In genomic region chr9:41079428-41080155, GRCm38 (mm10) we compare ENCODE assay signal across 11 mouse cellular contexts.
A peak's percentile ranks its signal among the peaks of the same experiment; 100 is the strongest.
DNase-seq lines count a peak whose midpoint lies in the region; ATAC-seq and TF ChIP-seq lines count a peak whose summit lies in the region.
"Had no signal": no experiment of that assay in that cellular context is flagged by ENCODE, and none has a peak within 500 bp of the region (broad histone marks: within the 10 kb centered on the region; RNA-seq: fewer than 3 reads in every experiment).

No protein-coding gene starts in this region.

- 61% methylated on average over 14 of the region's 14 CpGs for WGBS in cerebellum, adult 2 months
- 76% methylated on average over 14 of the region's 14 CpGs for WGBS in midbrain, embryonic 10.5 days
- WGBS in midbrain, embryonic 13.5 days: 66% methylated on average over 14 of the region's 14 CpGs
- 68% methylated on average over 14 of the region's 14 CpGs for WGBS in kidney, embryonic 16.5 days

- TF ChIP-seq POLR2A in cerebellum, adult 2 months (IDR thresholded peaks at IDR 0.05; ENCODE audit: borderline replicate concordance, insufficient read depth, low read length): no peak

- peaks cover 58% of the 10 kb centered on the region for H3K4me1 ChIP-seq in cerebellum, adult 2 months (ENCODE audit: control insufficient read depth, insufficient read depth, low read length)
- H3K4me1 ChIP-seq in midbrain, embryonic 10.5 days: peaks cover 42% of the 10 kb centered on the region
- H3K4me1 ChIP-seq in midbrain, embryonic 13.5 days (replicated peaks): peaks cover 36% of the 10 kb centered on the region
- peaks cover 90% of the 10 kb centered on the region for H3K4me1 ChIP-seq in erythroblast, embryonic 14.5 days (ENCODE audit: control insufficient read depth)
- peaks cover 14% of the 10 kb centered on the region for H3K4me1 ChIP-seq in kidney, embryonic 16.5 days (ENCODE audit: insufficient read depth, low read length)

- H3K4me2 ChIP-seq in midbrain, embryonic 13.5 days (replicated peaks): no peak overlapping the region
- H3K4me2 ChIP-seq in kidney, embryonic 16.5 days (replicated peaks; ENCODE audit: low read depth, low read length): no peak overlapping the region

- ATAC-seq in cerebellum, adult (ENCODE audit: insufficient number of reproducible peaks, low FRiP score, low TSS enrichment): no peak
- ATAC-seq in midbrain, embryonic 13.5 days: no peak
- ATAC-seq in megakaryocyte-erythroid progenitor cell, adult 5-6 weeks (replicated peaks; ENCODE audit: low FRiP score, low TSS enrichment, poor library complexity, severe bottlenecking): peak; percentile 81
- no peak for ATAC-seq in kidney, embryonic 16.5 days (ENCODE audit: low FRiP score, low TSS enrichment)
- ATAC-seq: lung, postnatal 0 days had no signal

- no peaks in the 10 kb centered on the region for H3K36me3 ChIP-seq in midbrain, embryonic 10.5 days
- no peaks in the 10 kb centered on the region for H3K36me3 ChIP-seq in midbrain, embryonic 13.5 days
- H3K36me3 ChIP-seq in erythroblast, embryonic 14.5 days (ENCODE audit: control insufficient read depth): no peaks in the 10 kb centered on the region
- H3K36me3 ChIP-seq in kidney, embryonic 16.5 days (ENCODE audit: insufficient read depth, low read length): no peaks in the 10 kb centered on the region

- peak in 1 of 2 experiments; percentile 39 for DNase-seq in cerebellum, adult 2 months
- DNase-seq in midbrain, embryonic 10.5 days (ENCODE audit: low spot score): no peak
- no peak for DNase-seq in ovary, postnatal 10 days (ENCODE audit: low spot score)
- DNase-seq: adrenal gland, adult 2 months; kidney, adult 11 months had no signal

- H3K27ac ChIP-seq in cerebellum, adult 2 months (ENCODE audit: insufficient read depth, low read length): 0 out of 2 replicates have a peak overlapping the region, but pooled peaks have one; percentile 20
- peak overlapping the region; percentile 57 for H3K27ac ChIP-seq in midbrain, embryonic 10.5 days (replicated peaks)
- no peak overlapping the region for H3K27ac ChIP-seq in midbrain, embryonic 13.5 days
- H3K27ac ChIP-seq in kidney, embryonic 16.5 days (ENCODE audit: low read length): no peak overlapping the region

- no peak for TF ChIP-seq CTCF in cerebellum, adult 2 months (IDR thresholded peaks at IDR 0.05; ENCODE audit: borderline replicate concordance, insufficient read depth, low read depth, low read length)

- H3K27me3 ChIP-seq in cerebellum, adult 2 months (ENCODE audit: control insufficient read depth, insufficient read depth, low read length): no peaks in the 10 kb centered on the region
- no peaks in the 10 kb centered on the region for H3K27me3 ChIP-seq in midbrain, embryonic 10.5 days (ENCODE audit: low read depth, poor library complexity, severe bottlenecking)
- H3K27me3 ChIP-seq in midbrain, embryonic 13.5 days: no peaks in the 10 kb centered on the region
- 0 out of 2 replicates have a peak, but pooled peaks cover 2% of the 10 kb centered on the region for H3K27me3 ChIP-seq in erythroblast, embryonic 14.5 days (ENCODE audit: control insufficient read depth)
- H3K27me3 ChIP-seq in kidney, embryonic 16.5 days (ENCODE audit: insufficient read depth, low read length): no peaks in the 10 kb centered on the region

- H3K9me3 ChIP-seq in midbrain, embryonic 10.5 days (replicated peaks): no peaks in the 10 kb centered on the region
- no peaks in the 10 kb centered on the region for H3K9me3 ChIP-seq in midbrain, embryonic 13.5 days
- no peaks in the 10 kb centered on the region for H3K9me3 ChIP-seq in erythroblast, embryonic 14.5 days (ENCODE audit: control insufficient read depth, low read length)
- H3K9me3 ChIP-seq in kidney, embryonic 16.5 days (ENCODE audit: low read length): no peaks in the 10 kb centered on the region

- H3K9ac ChIP-seq in midbrain, embryonic 13.5 days (replicated peaks): no peak overlapping the region
- H3K9ac ChIP-seq in kidney, embryonic 16.5 days (replicated peaks; ENCODE audit: low read length): no peak overlapping the region

- no peak overlapping the region for H3K4me3 ChIP-seq in cerebellum, adult 2 months (replicated peaks; ENCODE audit: insufficient read depth, low read depth, low read length)
- no peak overlapping the region for H3K4me3 ChIP-seq in midbrain, embryonic 10.5 days
- no peak overlapping the region for H3K4me3 ChIP-seq in midbrain, embryonic 13.5 days (replicated peaks)
- peak overlapping the region; percentile 42 for H3K4me3 ChIP-seq in erythroblast, embryonic 14.5 days (replicated peaks)
- H3K4me3 ChIP-seq in kidney, embryonic 16.5 days (ENCODE audit: low read length): no peak overlapping the region

Comparison
In these comparisons a context has a peak if more than half of its experiments do, and no peak if none do; other contexts are left out.
1. H3K27ac ChIP-seq: peak in cerebellum, adult 2 months (single experiment) and midbrain, embryonic 10.5 days (single experiment); none in midbrain, embryonic 13.5 days (single experiment) and kidney, embryonic 16.5 days (single experiment).